Mouse (Mus musculus) brain, embryonic 14.5 days (tissue): ENCODE measurements at regions not wholly inside any gene's neighbourhood (a gene's known extent, or its start where the extent isn't known, plus 50 kb on each side); places are given as distances from the start of the nearest gene placed in this dataset.

Experiments used
- CTCF ChIP-seq: fragments of 200-500 bp; IDR thresholded peaks from 2 replicates; pipeline ENCODE4 v1.5.1; 2012; ENCODE audit warnings: inconsistent platforms, mild to moderate bottlenecking, moderate library complexity, borderline replicate concordance; ENCODE audit not compliant: insufficient read depth, insufficient read length; ENCODE audit errors: extremely low read depth
- POLR2A ChIP-seq: fragments of 200-500 bp; IDR thresholded peaks from 2 replicates; pipeline ENCODE4 v1.6.1; 2012; ENCODE audit warnings: mild to moderate bottlenecking, inconsistent platforms, borderline replicate concordance; ENCODE audit not compliant: poor library complexity, insufficient read depth, insufficient read length, severe bottlenecking; ENCODE audit errors: extremely low read depth

- no peak for TF ChIP-seq CTCF
- TF ChIP-seq POLR2A = no peak
Measured at GRCm38 (mm10) chr10:15140703-15141102, 422.7 kb upstream of the Gje1 start.
